Mouse (Mus musculus): ENCODE results near the gene Ercc8. TPM values are rescaled to one million over a fixed set of nuclear protein-coding genes. Genes with fewer than 3 reads are reported as not detected.

Ercc8 gene
- 10 to 100 TPM; 28.0 to 30.0 TPM for total RNA-seq (2021)
- long read RNA-seq, transcript Ercc8-201 (12 exons, 2,111 nt) = minor isoform, 6 of 22 reads
- long read RNA-seq, transcript Ercc8-205 (11 exons, 2,395 nt) = major isoform, 8 of 22 reads
- long read RNA-seq, partial matches to known transcripts = 0 of 22 reads
- long read RNA-seq, other reads (novel, unspliced or antisense) = 5 of 22 reads

DNA sequence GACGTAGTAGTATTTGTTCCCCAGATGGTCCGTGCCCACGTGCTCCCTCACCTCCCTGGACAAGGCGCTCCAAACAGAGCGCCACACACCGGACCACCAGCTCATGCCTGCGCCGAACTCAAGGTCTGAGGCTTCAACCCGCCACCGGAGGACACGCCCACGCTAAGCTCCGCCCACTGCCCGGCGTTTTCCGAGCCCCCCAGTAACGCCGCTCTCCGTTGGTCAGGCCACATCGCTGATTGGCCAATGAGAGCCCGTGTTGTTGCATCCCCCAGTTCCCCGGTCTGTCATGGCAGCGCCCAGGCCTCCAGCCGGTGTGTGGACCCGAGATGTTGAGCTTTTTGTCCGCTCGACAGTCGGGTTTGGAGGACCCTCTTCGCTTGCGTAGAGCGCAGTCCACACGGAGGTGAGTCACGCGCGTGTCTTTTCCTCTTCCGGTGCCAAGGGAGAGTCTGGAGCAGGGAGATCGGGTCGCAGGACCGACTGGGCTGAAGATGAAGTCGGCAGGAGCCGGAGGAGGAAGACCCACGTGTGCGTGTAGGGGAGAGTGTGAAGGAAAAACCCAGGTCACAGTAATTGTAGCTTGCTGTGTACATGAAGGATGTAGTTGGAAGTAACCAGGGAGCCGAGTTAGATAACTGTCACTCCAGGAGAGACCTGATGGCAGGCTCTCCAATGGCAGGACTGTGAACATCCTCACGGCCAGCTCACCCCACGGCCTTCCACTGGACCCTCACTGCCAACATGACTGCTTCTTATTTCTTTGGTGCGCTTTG, at the start of gene Ercc8, which contains the start of gene Ndufaf2:
Gene Ercc8, plus strand, starts transcription at position 267 of the 776 bp plus-strand sequence.
Gene Ndufaf2, minus strand, starts transcription at position 159 of the 776 bp plus-strand sequence.
- DNase-seq (ENCODE audit: low spot score in 2 of 2) = peak; percentile 98 to 99

DNA sequence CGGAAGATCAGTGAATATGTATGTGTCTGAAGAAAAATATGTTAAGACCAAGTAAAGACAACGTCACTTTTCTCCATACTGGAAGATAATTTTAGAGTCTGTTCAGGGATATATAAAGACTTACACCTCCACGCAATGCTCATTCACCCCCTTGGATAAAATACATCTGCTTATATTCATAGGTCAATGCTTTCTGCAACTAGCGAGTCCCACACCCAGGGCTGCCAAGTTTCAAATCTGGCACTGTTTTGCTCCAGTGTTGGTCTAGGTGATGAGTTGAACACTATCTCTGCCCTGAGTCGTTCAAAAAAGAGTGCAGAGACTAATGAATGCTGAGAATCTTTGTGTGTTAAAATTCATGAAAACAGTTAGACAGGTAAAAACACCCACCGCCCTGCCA, 47.6 kb upstream of the Ercc8 start:
- DNase-seq (ENCODE audit: low spot score in 2 of 2) = no peak

DNA sequence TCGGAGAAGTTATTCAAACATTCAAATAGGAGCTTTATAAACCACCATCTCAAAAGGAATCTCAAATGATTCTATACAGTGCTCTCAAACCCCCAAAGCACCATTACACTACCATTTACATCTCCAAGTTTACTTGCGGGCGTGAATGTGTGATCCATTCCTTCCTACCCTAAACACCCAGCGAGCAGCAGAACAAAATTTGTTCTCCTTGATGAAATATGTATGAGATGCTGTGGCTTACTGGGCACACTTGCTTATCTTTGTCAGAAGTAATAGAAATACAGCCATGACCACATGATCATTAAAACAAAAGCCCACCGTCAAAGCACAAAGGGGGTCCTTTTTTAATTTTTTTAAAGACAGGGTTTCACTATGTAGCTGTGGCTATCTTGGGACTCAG, 45.0 kb upstream of the Ercc8 start:
- DNase-seq (ENCODE audit: low spot score in 2 of 2) = no peak

DNA sequence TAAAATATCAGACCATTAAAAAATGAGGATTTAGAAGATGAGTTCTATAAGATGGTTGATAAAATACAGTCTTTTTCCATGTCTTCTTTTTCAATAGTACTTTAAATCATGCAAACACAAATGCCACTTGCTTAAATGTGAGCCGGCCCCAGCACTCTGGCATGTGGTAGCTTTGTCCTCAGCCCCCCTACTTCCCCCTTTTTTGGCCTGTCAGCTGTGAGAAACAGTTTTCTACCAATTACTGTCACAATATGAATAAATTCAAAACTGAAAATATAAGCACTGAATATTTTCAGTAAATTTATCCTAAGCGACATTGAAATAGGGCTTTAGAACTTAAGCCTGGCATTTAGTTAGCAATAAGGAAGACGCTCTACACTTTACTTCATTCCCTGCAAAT, 44.3 kb upstream of the Ercc8 start:
- no peak for DNase-seq (ENCODE audit: low spot score in 2 of 2)

DNA sequence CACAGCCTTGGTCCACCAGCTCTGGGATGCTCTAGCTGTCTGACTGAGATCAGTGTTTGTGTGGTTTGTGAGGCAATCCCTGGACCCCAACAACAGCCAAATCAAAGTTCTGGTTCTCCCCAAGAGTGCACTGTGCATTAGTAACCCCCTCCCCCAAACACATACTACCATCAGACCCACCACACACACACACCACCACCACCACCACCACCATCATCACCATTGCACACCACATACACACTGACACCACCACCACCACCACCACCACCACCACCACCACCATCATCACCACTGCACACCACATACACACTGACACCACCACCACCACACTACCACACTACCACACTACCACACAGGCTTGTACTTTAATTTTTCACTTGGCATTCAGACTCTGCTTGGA, 40.9 kb upstream of the Ercc8 start:
- DNase-seq (ENCODE audit: low spot score in 2 of 2) = no peak

DNA sequence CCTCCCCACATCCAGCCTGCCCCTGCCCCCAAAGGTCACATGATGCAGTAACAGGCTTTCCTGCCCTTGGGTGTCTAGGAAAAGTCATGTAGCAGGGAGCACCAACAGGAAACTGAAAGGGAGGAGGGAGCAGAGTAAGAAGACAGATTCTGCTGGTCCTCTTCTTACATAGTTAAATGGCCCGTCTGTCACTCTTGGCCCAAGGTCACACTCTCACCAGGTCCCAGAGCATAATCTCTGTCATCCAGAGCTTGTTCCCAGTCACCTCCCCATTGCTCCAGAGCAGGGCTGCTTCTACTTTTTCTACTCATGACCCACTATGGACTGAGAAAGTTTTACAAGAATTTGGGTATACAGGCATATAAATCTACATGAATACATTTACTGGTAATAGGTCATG, 40.3 kb upstream of the Ercc8 start:
- DNase-seq (ENCODE audit: low spot score in 2 of 2) = no peak

DNA sequence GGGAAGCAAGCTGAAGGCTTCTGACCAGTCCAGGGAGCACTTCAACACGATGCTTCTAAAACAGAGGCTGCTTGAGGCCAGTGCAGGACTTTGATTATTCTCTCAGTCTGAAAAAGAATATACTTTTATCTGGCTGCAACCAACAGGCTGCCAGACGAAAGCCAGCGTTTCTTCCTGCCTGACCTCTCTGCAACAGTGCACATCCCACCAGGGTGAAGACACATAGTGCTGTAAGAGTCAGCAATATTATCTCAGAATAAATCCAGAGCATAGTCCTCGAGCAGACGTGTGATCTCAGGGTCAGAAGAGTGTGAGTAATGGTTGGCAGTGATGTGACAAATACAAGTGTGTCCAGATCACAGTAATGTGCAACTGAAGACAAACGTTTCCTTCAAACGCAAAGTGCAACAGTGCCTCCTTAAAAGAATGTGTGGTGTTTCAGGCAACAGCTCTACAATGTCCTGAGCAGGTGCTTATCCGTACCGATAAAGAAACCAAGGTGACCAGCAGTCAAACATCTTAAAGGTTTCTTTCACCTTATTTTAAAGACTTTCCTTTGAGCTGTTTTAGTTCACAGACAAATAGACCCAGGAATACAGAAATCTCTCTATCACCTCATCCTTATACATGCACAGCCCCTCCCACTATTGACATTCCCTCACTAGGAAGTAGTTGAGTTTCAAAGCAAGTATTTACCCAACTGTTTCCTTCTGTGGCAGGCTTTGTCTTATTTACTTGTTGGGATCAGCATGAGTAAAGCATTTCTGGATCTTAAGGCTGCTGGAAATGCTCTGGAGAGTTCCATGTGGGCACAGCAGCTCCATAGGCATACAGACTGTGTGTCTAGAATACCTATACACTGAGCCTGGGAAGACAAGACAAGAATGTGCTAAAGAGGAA, 38.9 kb upstream of the Ercc8 start:
- DNase-seq (ENCODE audit: low spot score in 2 of 2) = no peak

DNA sequence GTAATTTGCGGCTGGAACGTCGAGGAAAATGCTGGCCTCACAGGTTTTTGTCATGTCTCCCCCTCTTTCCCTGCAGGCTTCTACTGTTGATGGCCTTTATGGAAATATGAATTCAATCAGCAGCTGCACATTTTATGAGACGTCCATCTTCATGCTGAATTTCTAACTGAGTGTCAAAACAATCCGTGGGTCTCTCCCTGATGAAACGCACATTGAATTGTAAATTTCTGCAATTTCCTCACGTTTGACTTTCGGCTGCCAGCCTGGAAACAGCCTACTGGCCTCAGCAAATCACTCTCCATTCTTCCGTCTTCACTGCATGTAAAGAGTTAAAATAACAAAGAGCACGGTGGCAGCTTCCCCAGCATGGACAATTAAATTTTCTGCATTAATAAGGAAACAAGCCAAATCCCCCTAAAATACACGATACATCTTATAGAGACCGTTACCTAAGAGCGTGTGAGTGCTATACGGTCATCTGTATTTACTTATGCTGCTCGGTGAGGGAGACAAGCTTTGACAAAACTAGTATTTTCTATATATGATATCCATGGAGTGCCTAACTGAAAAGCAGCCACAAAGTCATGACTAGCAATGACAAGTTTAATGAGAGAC, 35.3 kb upstream of the Ercc8 start:
- no peak for DNase-seq (ENCODE audit: low spot score in 2 of 2)

DNA sequence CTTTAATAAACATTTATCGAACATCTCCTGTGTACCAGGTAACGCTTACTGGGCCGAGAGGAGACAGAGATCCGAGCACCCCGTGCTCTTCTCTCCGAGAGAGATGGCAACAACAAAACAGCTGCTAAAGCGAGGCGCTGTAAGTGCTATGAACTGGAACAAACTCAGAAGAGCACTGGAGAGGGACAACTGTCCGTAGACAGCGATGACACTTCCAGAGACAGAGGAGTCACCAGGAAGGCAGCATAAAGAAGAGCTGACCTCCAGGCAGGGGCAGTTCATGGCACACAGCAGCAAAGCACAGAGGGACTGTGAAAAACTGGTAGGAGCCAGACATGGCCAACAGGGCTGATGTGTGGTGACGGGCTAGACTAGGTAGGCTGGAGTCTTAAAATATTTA, 34.4 kb upstream of the Ercc8 start:
- DNase-seq (ENCODE audit: low spot score in 2 of 2) = no peak

DNA sequence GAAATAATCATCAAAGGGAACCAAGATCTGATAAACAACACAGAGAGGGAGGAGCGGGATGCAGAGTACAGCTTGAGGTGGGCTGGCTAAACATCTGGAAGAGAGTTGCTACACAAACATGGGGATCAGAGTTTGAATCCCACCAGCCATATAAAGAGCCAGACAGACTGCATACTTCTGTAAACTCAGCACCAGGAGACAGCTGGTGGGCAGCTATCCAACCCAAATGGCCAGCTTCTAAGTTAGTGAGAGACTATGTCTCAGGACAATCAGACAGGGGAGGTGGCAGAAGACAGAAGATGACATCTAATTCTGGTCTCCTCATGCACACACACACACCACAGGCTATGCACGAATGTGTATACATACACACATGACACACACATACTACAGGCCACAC, 32.3 kb upstream of the Ercc8 start:
- no peak for DNase-seq (ENCODE audit: low spot score in 2 of 2)

DNA sequence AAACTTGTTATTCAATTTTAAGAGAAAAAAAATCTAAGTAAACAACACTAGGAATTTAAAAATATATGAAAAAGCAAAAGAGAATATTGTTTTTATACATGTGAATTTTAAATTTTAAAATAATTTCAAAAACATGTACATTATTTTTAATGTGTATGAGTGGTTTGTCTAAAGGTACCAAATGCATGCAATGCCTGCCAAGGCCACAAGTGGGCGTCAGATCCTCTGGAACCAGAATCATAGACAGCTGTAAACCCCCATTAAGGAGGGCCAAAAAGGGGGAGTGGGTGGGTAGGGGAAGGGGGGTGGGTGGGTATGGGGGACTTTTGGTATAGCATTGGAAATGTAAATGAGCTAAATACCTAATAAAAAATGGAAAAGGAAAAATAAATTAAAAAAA, 31.4 kb upstream of the Ercc8 start:
- DNase-seq (ENCODE audit: low spot score in 2 of 2) = peak; percentile 37 to 40

DNA sequence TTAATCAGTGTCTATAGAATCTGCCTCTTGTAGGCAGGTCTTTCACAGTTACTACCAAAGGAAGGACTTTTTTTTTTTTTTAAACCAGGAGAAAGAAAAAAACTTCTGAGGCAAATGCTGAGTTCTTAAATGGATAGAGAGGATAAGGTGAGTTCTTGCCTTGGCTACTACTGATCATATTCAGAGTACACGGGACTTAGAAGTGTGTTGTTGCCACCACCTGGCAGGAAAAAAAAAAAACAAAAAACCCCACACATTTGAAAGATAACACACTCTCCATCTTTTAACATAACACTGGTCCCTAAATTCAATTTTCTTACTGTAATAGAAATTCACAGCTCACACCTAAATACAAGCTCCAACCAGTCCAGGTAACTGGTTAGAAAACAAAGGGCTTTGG, 30.6 kb upstream of the Ercc8 start:
- DNase-seq (ENCODE audit: low spot score in 2 of 2) = no peak

DNA sequence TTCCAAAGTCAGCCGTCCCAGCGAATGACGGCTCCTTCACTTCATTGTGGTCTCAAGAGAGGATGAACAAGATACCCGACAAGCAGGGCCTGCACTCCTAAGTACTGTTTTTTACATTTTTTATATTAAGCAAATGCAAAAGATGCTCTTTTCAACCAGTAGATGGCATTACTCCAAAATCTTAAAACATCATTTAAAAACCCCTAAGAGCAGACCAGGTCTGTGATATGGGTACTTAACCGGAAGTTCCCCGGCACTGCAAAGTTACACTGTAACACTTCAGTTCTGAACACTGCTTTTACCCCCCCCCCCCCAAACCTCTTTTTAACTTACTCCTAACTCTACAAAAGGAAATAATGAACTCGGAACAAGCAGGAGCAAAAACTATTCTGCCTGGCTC, 29.5 kb upstream of the Ercc8 start:
- DNase-seq (ENCODE audit: low spot score in 2 of 2) = no peak

DNA sequence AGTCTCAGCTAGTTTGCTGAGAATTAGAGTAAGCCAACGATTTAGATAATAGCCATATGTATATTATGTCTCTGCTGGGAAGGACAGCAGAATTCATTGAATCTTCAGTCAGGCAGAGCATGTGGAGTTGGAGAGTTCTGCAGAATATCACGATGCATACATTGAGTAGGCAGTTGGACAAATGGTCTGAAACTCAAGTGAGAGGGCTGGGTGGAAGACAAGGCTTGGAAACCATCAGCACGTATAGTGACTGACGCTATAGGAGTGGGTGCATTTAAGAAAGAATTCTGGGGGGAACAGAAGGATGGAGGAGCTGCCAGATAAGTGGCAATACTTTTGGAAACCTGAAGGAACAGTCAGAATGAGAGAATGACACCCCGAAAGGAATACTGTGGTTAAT, 27.8 kb upstream of the Ercc8 start:
- DNase-seq (ENCODE audit: low spot score in 2 of 2) = no peak

DNA sequence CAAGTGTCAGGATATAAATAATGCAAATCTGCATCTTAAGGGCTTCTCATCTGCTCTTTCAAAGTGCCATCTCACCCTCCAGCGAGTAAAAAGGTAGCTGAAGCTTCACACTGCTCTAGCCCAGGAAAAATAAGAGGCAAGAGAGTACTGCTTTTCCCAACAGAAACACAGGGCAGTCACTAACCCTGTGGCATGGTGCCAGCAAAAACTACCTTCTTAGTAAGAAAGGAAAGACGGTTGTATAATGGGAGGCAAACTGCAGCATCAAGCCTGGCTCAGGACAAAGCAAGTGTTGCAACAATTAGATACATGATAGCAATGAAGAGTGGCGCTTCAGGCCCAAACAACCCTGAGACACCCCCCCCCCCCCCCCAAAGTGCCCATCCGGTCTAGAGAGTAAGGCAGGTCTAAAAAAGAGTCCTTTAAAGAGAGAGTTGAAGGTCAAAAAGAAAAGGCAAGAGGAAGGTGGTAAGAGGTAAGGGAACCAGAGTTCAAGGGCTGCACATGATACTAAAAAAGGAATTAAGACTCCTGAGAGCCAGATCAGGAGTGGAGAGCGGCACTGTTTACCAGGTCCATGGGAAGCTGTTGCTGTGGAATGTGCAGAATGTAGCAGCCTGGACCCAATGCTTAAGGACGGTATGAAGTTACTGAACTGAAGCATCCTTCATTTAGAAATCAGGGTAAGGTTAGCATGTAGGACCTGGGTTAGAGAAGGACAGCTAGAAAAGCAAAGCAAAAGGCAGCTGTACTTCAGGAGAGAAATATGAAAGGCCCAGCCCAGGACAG, 26.3 kb upstream of the Ercc8 start:
- no peak for DNase-seq (ENCODE audit: low spot score in 2 of 2)

DNA sequence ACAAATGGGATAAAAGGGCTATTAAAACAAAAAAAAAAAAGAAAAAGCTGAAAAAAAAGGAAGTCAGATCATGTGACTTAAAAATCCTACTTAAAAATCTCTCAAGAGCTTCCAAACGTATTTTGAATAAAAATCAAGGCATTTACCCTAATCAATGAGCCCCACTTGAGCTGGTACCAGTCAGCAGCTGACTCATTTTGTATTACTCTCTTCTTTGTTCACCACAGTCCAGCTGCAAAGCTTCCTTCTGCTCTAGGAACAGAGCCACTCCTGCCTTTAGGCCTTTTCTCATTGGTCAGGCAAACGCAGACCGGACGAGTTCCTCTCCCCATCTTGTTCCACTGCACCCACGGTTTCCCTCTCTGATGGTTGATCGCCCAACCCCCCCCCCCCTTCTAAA, 22.9 kb upstream of the Ercc8 start:
- DNase-seq (ENCODE audit: low spot score in 2 of 2) = no peak

DNA sequence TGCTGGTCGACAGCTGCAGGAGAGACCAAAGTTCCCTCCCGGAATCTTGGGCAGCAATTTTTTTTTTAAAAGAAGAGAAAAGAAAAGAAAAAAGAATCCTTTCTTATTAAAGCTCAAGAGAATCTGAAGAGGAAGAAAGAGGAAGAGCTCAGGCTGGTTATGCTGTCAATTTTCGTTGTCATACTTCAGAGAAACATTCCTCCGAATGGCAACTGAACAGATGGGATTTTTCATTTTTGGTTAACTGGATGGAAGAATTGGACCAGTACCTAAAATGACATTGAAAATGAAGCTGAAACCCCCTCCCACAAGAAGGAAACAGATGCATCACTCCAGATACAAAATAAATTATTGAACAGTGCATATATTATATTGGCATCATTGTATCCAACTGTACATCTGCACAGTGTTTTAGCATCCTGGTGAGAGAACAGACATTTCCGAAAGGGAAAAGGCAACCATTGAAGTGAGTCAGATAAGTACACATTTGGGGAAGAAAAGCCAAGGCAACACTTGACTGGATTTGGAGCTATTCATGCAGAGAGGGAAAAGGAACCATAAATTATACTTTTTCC, 20.0 kb upstream of the Ercc8 start:
- DNase-seq (ENCODE audit: low spot score in 2 of 2) = no peak

DNA sequence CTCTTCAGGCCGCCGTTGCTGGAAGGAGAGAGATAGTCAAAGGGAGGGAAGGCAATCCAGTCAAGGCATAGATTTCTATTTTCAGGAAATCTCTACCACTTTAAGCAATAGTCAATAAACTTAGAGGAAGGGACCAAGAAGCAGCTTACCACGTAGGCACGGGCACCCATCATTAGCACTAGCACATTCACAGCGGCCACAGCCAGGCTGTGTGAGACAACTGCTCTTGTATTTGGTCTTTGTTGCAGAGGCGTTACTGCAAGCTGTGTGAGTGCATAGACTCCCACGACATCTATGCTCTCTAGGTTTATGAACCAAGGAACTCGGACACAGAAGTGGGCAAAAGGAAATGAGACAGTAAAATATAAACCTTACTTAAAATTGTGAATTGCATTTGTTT, 14.4 kb upstream of the Ercc8 start:
- DNase-seq (ENCODE audit: low spot score in 2 of 2) = no peak

DNA sequence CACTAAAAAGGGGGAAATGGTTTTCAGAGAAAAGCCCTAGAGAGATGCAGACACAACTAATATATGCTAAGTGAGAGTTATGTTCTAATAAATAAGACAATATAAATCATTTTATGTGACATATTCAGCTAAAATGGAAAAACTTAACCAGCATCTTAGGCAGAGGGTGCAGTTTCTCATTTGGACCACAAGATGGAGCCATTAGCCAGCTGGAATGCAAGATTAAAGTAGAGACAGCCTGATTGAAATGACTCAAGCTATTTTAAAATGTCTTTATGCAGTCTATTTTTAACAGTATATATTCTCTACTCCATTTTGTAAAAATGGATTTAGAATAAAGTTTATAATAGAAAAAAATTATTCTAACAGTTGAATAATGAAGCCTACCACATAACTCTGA, 6.7 kb upstream of the Ercc8 start:
- DNase-seq (ENCODE audit: low spot score in 2 of 2) = no peak

DNA sequence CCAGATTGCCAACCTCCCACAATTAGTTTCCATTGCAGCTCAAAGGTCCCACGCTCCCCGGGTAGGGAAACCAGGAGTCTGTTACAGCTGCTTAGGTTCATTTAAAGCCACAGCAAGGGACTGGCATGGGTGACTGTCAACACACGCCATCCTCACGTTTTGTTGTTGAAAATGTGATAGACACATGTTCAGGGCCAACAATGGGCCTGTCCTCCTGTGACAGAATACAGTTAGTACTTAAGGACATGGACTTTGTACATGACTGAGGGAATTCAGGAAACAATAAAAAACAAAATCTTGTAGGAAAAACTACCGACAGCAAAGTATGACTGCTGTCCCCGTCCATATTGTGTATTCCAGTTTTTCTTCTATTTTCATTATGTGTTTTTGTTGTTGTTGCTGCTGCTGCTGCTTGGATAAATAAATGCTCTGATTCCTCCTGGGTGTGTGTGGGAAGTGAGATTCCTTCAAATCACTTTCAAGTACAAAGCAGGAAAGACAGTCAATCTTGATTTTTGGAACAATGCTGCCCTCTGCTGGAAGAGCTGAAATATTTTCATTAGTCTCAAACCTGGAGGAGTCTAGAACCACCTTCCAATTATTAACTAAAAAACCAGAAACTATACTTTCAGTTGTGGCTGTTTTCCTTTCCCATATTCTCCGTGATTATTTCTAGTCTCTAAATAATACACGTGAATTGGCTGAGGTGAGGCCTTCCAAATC, 5.7 kb upstream of the Ercc8 start:
- DNase-seq (ENCODE audit: low spot score in 2 of 2) = peak; percentile 72 to 74

Measured in layer of hippocampus, postnatal 10 days (tissue).